Mouse (Mus musculus) myocyte (in vitro differentiated cells): ENCODE results near the gene Gm20695.

Source experiments
- MAX ChIP-seq: IDR thresholded peaks from one replicate; pipeline ENCODE4 v1.6.1; 2011; ENCODE audit warnings: low read depth, mild to moderate bottlenecking, control low read depth
- MYOG ChIP-seq, 3 experiments: IDR thresholded peaks; one replicate each; pipeline ENCODE4 v1.6.1; 2011; ENCODE audit warnings: control low read depth in 2 of 3, low read depth in 2 of 3, mild to moderate bottlenecking in 2 of 3; ENCODE audit not compliant: insufficient read length in 2 of 3, control insufficient read depth in 1 of 3, insufficient read depth in 1 of 3
- TCF12 ChIP-seq: IDR thresholded peaks from one replicate; pipeline ENCODE4 v1.6.1; 2011; ENCODE audit warnings: mild to moderate bottlenecking, control low read depth; ENCODE audit not compliant: poor library complexity, insufficient read depth, severe bottlenecking

DNA sequence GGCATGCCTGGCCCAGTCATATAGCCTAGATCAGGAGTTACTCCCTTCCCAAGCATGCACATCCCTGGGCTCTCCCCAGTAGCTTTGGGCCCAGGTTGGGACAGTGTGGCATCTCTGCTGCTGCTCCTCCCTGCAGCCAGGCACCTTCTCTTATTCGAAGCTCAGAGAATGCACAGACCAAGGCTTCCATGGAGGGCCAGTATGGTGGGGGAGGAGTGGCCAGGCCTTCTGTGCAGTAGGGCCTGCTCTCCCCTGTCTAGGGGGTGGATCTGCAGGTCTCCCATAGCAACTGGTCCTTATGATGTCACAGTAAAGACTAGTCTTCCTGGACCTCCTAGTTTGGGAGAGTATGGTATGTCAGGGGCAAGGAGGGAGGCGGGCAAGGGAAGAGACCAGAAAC lies 23.0 kb downstream of the Gm20695 start:
- TF ChIP-seq MYOG (IDR thresholded peaks at IDR 0.05; ENCODE audit: control insufficient read depth in 1 of 3, insufficient read depth in 1 of 3, insufficient read length in 2 of 3, low read depth in 2 of 3): no peak
- no peak for TF ChIP-seq MAX
- no peak for TF ChIP-seq TCF12
